Mouse (Mus musculus) monocyte, adult 5-6 weeks (primary cell): ENCODE results near the gene Fpr1. TPM values are rescaled to one million over a fixed set of nuclear protein-coding genes. Genes with fewer than 3 reads are reported as not detected.
A peak's percentile ranks its signal among the peaks of the same experiment; 100 is the strongest.
"Not testable (repeated sequence)": the region's sequence is repeated elsewhere in the genome, so short reads cannot be mapped to it uniquely, and the experiment has no call there.

Experiments used
- ATAC-seq: fragments of 153-309, 156-312 bp; replicated peaks from 2 replicates; pipeline ENCODE4 v1.8.0; 2017; ENCODE audit warnings: mild to moderate bottlenecking; ENCODE audit not compliant: low TSS enrichment, insufficient number of reproducible peaks, severe bottlenecking, poor library complexity, low FRiP score
- total RNA-seq: library from RNA; stranded (forward); fragments of 200-1000, 200-491, 200-594 nt; gene quantifications from 3 replicates; pipeline ENCODE4 v1.2.3, GENCODE M21; 2017

Fpr1 gene
- 9.8 to 11.3 TPM (median 10.1 TPM) in 3 replicates for total RNA-seq

DNA sequence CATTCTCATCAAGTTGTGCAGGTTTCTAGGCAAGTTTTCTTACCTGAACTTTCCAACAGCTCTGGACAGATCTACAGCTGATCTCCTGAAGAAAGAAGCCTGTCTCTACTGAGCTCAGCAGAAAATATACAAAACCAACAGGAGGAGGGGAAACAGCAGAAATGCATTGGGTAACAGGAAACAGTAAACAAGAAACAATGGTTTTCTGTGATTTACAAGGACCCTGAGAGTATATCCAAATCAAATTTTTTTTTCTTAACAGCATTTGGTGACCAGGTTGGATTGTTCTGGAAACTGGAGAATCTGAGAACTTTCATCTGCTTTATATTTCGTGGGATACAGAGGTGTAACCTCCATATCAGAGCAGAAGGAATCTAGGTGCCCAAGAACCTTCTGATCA, at the start of gene Fpr1:
Gene Fpr1 (minus strand): TSS at position 101 of the 400 bp plus-strand sequence.
- no peak for ATAC-seq

DNA sequence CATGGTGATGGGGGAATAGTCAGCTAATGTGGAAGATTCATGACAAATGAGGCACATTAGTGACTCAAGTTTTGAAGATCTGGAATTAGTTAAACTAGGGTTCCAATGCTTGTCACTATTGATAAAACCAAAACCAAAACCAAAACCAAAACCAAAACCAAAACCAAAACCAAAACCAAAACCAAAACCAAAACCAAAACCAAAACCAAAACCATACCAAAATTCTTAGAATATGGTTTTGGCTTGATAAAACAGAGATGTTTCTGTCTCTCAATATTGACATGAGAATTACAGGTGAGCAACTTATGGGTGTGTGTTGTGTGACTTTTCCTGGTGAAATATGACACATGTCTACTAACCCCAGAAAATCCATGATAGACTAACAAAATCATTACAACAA, 34.0 kb upstream of the Fpr1 start:
- ATAC-seq = no peak

DNA sequence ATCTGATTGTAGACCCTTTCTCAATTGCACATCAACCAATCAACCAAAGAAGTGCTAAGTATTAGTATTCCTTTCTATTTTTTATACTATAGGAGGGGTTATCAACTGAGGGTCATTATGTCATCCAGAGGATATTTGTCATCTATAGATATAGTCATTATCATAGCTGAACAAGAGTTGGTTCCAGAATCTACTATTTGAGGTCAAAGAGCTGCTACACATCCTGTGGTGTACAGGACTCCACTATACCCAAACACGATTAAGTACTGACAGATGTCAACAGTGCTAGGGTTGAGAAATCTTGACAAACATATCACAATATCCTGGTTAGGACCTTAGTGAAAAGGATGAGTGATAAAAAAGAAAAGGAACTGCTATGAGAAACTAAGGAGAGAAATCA, 33.6 kb upstream of the Fpr1 start:
- no peak for ATAC-seq

DNA sequence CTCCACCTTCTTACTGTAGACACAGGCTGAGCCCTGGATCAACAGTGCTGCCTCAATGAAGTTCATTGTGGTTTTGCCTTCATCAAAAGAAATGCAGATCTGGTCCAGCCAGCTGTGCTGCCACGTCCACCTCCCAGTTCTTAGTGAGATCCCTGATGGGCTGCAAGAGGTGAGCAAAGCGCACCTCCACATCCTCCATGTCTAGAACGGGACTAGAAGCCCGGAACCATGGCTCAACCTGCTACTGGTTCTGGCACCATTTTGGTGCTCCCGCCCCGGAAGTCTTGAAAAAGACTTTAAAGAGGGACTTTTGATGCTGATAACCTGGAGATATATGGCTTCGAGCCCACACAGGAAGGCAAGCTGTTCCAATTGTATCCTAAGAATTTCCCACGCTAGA, 28.9 kb upstream of the Fpr1 start:
- not testable (repeated sequence) for ATAC-seq

DNA sequence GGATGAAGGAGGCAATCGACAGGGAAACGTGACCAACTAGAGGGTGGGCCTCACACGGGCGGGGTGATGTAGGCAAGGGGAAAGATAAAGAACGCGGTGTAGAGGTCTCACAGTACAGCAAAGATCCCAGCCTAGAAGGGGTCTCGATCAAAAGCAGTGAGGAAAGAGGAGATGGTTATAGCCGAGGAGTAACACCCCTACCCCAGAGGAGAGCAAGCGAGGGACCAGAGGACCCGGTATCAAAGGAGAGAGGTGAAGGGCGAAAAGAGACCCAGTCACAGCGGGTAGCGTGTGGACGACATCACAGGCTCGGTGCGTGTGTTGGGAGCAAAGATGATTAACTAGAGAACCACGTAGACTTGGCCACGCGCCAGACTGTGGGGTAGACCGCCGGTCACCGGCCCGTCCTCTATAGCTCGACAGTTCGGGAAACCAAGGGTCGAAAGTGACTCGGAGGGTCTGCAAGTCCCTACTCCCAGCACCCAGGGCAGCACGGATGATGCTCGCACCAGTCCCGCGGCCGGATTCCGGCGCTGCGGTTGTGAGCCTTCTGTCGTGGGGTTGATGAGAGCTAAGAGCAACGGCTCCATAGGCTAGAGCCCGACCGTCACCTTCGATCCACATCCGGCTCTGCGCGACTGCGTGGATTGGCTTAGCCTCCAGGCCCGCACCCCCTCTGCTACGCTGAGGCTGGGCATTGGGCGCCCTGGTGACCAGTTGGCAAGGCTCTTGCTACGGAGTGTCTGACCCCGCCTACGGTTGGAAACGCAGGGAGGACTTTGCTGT, 26.1 kb upstream of the Fpr1 start:
- peak; percentile 95 for ATAC-seq

DNA sequence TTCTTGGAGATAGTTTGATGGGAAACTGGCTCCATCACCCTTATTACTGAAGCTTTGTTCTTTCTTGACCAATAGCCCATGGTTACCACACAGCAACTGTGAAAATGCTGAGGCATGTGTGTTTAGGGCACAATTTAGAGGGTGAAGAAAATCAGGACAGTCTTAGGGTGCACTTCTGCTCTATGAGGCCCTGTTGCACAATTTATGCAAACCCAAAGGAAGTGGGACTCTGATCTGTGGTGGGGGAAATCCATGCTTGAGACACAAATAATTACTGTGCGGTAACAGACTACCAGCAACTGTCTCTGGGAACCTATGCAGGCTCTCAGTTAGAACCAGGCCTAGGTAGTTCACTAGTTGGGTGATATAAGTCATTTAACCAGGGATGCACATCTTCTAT, 17.0 kb upstream of the Fpr1 start:
- peak; percentile 87 for ATAC-seq

DNA sequence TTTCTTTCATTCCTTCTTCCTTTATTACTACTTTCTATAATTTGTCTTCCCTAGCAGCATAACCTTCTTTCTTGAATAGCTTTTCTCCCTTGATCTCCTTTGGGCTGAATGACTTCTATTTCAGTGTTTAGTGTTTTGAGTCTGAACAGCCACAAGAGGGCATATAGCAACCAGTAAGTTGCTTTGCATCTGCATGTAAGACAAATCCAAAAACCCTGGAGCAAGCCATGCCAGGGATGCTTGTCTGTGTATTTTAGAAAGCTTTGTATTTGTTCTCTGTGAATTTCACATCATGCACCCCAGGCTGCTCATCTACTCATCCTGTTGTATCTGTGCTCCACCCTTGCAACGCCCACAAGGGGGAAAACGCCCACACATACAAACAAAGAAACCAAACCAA, 15.5 kb upstream of the Fpr1 start:
- ATAC-seq = no peak

DNA sequence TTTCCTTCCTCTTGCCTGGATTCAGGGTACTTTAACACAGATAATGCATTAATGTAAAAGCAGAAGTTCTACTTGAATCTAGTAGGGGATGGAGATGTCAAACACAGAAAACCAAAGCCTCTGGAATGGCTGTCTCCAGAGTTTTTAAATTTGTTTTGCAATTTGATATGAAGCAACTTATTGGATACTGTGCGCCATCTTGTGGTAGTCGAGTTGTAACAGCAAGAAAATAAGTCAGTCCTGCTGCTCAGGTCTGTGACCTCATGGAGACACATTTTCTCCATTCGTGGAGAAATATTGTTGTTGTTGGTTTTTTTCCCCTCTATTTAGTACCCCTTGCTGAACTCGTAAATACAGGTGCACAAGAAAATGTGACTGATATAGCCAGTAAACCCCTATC, 12.3 kb upstream of the Fpr1 start:
- ATAC-seq = 0 out of 2 replicates have a peak, but pooled peaks have one; percentile 24

DNA sequence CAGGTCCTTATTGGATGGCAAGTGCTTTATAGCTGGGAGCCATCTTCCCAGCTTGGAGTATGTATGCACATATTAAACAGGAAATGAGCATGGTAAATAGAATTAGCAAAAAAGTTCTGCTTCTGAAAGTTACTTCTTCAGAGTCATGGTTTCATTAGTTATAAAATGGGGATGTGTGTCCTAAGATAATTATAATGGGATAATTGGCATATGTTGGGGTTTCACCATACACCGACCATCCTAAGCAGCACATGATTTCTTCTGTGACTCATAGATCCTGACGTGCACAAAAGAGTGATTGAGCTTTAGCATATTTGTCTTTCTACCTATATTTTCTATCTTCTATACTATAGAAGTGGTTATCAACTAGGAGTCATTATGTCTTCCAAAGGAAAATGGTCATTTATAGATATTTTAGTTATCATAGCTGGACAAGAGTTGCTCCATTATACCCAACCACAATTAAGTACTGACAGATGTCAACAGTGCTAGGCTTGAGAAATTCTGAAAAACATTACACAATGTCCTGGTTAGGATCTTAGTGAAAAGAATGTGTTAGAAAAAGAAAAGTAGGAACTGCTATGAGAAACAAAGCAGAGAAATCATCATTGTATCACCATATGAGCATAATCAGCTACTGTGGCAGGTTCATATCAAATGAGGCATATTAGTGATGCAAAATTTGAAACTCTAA, 6.1 kb upstream of the Fpr1 start:
- peak; percentile 52 for ATAC-seq

DNA sequence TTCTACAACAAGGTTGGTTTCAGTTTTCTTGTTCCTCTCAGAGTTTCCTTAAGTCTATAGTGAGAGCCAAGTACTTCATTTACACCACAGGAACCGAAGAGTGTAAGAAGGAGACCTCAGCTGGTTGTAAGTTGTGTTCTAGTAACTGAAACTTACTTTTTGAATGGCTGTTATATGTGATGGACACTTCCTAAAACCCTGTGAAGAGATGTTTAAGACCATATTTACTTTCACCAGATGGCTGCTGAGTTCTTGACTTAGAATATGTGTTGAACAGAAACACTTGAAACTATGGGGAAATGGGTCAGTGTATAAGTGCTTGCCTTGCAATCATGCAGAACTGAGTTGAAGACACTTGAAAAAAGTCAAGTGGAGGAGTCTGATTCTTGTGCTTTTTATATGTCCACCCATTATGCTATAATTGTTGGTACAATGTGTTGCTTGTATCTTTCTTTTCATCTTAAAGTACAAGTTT, 4.1 kb upstream of the Fpr1 start, which contains the start of the genes Fpr2 and Fpr3:
Gene Fpr2 (plus strand): TSS at position 51 of the 475 bp plus-strand sequence.
Gene Fpr3 (plus strand): TSS at position 79 of the 475 bp plus-strand sequence.
- ATAC-seq = no peak

DNA sequence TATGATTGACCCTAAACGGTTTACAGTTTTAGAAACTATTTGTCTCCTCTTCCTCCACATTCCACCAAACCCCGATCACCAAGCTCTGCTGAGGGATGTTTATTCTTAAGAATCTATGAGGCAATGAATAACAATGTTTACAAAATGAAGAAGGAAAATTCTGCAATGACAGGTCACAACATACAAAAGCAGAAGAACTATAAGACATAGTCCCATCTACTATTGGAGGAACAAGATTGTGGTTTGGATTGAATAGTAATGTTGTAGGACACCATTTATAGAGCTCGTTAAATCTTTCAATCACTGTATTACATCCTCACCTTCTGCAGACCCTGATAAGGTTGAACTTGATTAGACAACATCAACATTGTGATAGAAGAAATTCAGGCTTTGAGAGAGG, 1.1 kb downstream of the Fpr1 start:
- peak; percentile 69 for ATAC-seq

DNA sequence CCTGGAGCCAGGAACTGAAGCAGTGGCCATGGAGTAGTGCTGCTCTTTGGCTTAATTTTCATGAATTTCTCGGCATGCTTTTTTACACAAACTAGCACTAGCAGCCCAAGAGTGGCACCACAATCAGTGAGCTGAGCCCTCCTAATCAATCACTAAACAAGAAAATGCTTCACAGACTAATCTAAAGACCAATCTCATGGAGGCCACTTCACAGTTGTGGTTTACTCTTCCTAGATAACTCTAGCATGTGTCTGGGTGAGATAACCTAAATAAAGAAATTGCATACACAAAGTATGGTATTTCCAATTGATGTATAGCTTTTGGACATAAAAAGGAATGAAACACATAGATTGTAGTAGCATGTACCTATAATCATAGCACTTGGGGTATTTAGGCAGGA, 4.4 kb downstream of the Fpr1 start:
- no peak for ATAC-seq

DNA sequence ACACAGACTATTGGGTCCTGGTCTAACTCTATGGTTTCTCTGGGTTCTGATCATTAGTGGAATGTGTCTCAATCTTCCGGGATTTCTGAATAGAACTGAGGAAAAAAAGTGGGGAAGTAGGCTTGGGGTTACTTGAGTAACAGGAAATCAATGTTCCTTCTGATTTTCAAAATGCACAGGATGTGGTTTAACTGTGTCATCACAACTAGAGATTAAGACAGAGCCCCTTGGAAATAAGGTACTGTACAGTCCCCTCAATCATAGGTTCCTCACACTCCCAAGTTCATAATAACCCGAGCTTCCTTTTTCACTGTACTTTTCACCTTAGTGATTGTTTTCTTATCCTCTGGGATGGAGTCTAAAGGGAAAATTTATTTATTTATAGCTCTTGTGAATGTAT, 12.0 kb downstream of the Fpr1 start:
- ATAC-seq = peak; percentile 62; the same call in 1 of the 2 replicates

DNA sequence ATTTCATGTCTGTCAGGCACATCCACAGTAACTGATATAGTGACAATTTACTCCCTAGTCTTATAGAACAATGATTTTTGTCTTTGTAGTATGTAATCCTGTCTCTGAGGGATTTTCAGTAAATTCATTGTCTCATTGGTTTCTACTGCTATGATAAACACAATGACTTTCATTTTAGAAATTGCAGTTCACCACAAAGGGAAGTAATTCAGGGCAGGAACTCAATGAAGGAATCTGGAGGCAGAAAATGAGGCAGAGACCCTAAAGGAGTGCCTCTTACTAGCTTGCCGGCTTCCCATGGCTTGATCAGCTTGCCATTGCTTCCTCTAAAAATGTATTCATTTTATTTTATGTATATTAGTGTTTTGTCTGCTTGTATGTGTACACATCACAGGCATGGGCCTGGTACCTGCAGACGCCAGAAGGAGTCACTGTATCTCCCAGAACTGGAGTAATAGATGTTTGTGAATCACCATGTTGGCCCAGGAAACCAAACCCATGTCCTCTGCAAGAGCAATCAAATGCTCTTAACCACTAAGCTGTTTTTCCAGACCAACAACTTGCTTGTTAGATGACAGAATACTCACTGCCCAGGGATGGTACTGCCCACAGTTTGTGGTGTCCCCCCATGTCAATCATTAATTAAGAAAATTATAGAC, 12.7 kb downstream of the Fpr1 start:
- ATAC-seq = peak; percentile 32

DNA sequence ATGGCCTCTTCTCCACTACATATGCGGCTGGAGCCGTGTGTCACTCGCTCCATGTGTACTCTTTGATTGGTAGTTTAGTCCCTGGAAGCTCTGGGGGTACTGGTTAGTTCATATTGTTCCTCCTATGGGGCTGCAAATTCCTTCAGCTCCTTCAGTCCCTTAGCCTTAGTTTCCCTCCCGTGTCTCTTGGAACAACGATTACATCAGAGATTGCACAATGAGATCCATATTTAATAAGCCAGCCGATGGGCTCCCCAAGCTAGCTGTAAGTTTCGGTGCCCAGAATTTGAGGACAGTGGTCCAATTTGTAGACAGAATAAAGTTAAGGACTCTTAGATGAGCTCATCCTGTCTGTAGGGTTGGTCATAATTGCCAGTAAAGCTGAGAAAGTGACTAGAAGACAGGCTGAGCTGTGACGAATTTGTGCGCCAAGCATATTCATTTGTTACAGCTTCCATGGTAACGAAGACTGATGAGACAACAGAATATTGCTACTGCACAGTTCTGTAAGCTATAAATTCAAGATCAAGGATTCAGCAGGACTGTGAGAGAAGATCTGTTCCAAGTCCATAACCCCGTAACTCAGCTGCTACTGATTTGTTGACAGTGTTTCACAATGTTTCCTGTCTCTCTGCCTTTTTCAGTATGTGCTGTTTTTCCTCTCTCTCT, 16.8 kb downstream of the Fpr1 start:
- ATAC-seq = no peak

DNA sequence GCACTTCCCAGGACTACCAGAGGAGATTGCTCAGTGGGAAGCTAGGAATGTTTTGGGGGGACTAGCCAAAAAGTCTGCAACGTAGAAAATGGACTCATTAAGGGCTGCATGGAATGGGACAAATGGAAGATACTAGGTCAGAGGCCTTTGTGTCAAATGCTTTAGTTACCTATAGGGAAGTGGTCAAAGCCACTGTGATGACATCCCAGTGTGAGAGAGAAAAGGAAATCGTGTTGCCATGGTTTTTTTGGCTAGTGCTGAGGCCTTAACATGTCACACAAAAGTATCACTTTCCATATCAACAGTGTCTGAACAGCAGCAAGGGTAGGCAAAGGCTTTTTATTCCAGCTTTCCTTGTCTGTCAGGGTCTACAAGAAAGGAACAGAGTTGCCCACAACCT, 18.6 kb downstream of the Fpr1 start:
- peak; percentile 82 for ATAC-seq

DNA sequence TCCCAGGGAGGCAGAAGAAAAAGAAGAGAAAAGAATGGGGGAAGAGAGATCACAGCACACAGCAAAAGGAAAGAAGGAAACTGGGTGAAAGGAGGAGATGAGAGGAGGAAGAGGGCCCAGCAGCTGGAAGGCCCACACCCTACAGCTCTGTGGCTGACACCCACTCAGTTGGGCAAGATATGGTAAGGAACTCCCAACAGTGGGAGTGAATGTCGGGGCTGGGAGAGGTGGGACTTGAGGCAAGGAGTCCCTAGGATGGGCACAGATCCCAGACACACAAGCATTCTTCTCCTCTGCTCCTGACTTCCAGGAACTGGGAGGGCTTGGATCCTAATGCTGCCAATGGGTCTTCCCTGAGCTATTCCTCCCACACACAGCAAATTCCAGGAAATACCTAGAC, 21.4 kb downstream of the Fpr1 start:
- no peak for ATAC-seq

DNA sequence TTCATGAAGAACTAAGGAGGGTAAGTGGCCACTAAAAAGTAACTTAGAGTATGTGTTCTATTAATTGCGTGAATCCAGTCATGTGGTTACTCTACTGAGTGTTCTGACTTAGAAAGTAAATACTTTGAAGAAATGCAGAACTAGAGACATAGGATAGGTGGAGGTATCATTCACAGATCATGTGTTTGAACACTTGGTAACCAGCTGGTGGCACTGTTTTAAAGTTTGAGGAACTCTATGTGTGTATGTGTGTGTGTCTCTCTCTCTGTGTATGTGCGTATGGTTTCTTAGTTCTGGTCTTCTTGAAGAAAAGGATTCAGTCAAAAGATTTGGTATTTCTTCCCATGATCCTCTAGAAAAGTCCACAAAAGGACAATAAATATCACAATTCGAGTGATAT, 23.6 kb downstream of the Fpr1 start:
- ATAC-seq = peak; percentile 51; the same call in 1 of the 2 replicates

DNA sequence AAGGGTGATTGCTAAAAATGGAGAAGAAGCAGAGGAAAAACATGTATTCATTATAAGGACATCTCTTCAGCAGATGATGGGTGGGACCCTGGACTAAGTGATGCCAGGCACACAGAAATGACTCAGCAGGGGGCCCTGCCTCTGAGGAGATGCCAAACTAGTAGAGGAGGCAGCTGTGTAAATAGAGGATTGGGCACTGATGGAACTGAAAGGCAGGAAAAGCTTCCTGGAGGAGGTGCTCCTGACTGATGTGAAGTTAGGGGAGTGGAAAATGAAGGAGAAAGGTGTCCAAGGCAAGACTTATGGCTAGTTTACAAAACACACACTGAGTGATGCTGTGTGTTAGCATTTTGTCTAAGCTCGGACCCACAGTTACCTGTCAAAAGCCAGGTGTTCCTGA, 26.3 kb downstream of the Fpr1 start:
- ATAC-seq = no peak
